Mouse (Mus musculus) embryo, embryonic 10 days (tissue): ENCODE measurements around the gene Disp2.
A peak's percentile ranks its signal among the peaks of the same experiment; 100 is the strongest.

Experiments used
- DNase-seq: peaks from one replicate; pipeline ENCODE4 v3.0.0-alpha.2; 2015; ENCODE audit warnings: low spot score

Disp2 gene

GRCm38 (mm10) chr2:118759828-118760227 lies 19.7 kb upstream of the Disp2 start:
- DNase-seq = peak; percentile 80

DNA sequence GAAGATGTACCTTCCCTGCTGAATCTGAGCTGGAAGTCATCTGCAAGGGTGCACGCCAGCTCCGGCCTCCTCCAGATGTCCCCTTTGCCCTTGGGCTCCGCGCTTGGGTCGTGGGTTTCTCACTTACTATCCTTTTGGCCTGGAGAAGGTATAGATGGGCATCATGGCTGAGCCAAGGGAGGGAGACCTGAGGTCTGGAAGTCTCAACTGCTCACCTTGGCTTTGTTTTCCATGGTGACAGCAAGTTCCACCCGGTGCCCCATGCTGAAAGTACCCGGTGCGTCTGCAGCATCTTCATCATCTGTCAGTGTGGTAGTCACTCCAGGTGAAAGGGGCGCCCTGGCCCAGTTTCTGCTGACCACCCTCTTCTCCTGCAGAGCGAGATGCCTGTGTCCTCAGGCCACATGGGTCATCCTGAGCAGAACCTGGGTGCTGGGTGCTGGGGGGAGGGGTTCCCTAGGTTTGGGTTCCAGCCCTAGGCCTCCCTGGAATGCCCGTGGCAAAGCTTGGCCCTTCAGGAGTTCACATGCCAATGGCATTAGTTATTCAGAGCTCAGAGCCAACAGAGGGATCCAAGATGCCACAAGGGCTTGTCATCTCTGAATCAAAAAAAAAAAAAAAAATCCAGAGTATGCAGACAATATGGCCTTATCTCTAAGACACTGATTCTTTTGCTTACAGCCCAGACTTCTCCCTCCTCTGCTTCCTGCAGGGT lies 19.1 kb upstream of the Disp2 start:
- no peak for DNase-seq

DNA sequence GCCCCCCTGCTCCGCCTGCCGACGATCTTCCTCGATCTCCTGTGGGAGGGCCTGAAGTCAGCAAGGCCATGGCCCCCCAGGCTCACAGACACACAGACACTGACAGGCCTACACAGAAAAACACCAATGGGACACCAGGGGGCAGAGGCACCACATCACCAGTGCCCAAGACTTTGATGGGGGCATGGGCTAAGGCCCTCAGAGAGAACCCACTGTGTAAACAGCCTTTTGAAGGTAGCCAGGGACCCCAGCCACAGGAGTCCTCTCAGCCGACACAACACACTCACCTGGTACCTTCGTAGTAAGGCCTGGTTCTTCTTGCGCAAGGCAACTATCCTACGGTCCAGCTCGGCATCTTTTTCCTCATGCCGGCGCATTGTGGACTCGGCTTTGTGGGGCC lies 18.2 kb upstream of the Disp2 start:
- DNase-seq = no peak

DNA sequence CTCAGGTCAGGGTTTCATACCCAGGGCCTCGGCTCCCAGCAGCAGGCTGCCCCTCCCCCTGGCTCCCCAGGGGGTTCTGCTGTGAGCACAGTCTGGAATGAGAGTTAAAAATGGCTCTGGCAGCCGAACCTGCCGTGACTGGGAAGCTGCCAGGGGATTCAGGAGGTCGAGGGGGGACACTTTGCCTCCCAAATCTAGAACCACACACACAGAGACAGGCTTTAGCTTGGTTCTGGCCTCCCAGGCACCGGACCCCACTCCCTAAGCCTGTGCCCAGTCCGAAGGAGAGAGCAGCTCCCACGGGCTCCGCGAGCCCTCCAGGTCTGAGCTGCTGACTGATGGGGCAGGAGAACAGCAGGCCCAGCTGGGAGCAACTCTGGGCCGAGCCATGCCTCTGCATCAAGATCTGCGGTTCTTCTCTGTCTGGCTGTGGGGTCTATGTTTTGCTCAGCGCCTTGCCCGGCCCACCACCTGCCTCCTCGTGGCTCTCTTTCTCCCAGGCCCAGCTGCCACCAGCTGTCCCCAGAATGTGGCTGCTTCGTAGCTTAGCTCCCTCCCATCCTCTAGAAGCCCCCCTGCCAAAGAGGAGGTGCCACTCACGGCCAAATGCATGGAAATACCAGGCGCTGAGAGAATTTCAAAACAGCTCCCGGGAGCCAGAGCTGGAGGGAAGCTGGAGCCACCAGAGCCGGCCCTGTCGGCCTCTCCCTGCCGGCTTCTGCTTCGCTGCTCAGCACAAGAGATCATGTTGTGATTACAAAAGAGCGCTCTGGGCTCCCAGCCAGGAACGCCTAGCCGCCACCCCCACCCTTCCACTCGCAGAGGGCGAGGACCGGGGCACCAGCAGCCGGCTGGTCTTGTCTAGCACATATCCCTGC lies 17.4 kb upstream of the Disp2 start, which contains the start of gene Ccdc9b:
Gene Ccdc9b, minus strand, starts transcription at position 756 of the 878 bp plus-strand sequence.
- DNase-seq = peak; percentile 44

GRCm38 (mm10) chr2:118762784-118763148 lies 16.8 kb upstream of the Disp2 start:
- no peak for DNase-seq

DNA sequence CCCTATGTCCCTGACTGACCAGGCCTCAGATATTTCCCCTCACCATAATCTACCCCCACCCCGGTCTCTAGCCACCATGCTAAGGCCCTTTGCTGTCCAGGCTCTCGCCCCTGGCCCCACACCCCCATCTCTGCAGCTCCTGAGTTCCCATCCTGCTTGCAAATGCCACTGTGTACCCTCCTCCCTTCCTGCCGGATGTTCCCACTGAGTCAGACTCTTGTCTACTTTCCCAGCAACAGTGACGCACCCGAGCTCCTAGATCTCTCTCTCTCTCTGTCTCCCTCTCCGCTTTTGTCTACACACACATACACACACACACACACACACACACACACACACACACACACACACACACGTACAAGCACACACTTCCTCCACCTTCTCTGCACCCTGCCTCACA lies 16.1 kb upstream of the Disp2 start:
- DNase-seq = no peak

DNA sequence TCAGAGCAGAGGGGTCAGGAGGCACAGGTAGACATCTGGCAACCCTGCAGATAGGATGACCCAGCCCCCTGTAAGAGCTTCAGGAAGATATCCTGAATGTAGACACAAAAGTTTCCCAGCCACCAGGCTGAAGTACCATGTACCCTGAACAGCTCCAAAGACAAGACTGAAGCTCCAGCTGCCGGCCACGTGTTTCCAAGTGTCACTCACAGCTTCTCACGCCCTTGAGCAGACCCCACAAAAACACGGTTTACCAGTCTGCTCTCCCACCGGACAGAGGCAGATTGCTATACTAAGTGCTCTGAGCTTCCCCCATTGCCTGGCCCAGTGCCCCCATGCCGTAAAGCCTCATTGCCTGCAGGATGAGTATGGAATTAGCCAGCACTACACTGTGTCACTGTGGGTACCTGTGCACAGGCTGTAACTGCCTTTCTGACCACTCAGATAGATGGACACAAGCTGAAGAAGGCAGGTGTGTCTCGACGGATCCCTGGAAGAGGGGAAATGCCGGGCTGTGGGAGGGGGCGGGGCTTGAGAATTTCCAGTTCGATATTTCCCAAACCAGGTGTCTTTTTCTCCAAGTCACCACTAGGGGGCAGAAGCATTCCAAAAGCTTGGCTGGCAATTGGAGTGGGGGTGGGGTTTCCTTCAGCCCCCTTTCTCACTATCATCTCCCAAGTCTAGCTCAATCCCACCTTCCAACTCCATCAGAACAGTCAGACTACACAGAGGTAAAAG lies 15.3 kb upstream of the Disp2 start:
- DNase-seq = peak; percentile 56

DNA sequence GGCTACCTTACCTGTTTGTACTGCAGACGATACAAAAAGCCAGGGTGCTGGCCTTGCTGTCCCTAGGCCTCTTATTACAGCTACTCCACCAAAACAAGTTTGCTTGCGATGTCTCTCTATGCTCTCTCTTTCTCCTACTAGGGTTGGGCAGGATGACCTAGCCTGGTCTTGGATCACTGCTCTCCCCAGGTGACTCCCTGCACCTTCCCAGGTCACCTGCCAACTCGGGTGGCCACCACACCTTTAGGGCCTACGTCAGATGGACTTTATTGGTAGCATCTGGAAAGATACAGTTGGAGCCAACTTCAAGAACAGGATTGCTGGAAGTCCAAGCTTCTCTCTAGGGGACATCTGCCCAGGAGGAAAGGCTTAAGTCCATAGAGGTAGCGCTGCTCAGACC lies 14.6 kb upstream of the Disp2 start:
- no peak for DNase-seq

GRCm38 (mm10) chr2:118766041-118767033 lies 13.2 kb upstream of the Disp2 start:
- no peak for DNase-seq

DNA sequence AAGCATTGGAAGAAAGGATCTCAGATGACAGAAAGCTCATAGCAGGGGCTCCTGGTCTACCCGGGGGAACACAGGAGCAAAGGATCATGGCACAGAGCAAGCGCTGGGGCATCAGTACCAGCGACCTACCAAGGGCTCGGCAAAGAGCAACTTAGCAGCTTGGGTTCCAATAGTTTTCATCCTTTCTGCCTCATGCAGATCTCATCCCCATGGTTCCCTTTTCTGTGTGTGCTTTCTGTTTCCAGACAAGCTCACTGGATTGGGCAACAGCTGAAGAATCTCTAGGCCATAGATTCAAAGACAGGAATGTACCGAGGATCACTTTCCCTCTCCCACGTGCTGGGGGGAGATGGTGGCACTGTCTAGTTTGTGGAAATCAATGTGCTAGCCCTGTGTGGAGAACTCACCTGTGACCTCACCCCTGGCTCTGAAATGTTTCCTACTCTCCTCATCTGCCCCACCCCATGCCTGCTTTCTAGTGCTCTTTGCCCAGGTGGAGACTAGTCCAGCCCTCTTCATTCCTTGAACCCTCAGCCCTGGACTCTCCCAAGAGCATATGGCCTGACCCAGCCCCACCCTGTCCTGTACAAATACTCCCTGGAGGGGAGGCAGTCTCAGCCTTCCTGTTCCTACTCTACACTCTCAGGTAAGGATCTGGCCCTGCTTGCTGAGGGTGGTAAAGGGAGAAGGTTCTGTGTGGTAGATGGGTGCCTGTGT lies 7.2 kb upstream of the Disp2 start, which contains the start of gene Phgr1:
Gene Phgr1, plus strand, starts transcription at position 612 of the 717 bp plus-strand sequence.
- DNase-seq = no peak

DNA sequence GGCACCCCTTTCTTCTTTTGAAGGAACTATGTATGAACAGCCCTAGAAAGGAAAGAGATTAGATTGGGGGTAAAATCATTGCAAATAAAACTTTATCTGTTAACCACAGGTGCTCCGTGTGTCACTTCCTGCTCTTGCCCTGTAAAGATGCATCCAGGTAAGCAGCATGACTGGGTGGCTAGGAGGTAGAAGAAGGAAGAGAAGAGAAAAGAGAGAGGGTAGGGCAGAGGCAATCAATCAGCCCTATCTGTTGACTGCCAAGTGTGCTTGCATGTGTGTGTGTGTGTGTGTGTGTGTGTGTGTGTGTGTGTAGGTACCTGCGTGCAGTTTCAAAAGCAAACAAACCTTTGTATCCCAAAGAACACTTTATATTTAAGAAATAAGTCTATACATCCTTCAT lies 5.0 kb upstream of the Disp2 start:
- DNase-seq = no peak

GRCm38 (mm10) chr2:118775396-118775795 lies 4.1 kb upstream of the Disp2 start:
- no peak for DNase-seq

DNA sequence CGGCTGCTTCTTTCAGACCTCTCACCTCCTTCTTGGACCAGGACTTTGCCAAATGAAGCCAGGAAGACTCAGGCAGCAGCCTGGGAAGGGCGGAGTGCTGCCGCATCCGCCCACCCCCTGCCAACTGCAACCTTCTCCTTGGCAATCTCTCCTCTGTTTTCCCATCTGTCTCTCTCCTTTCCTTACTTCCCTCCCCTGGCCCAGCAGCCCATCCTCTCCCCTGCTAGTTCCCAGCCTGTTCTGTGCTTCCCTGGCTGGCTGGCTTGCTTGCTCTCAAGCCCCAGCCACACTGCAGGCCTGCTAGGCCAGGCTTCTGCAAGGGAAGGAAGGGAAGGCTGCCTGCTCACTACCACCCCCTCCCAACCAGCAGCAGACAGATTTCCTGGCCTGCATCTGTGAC lies 3.7 kb upstream of the Disp2 start:
- DNase-seq = no peak

- DNase-seq = no peak
These were observed 3.2 kb upstream of the Disp2 start for GRCm38 (mm10) chr2:118776295-118776694.

- DNase-seq = no peak
These were observed 1.1 kb upstream of the Disp2 start for GRCm38 (mm10) chr2:118778418-118778817.

- peak; percentile 24 for DNase-seq
These were observed 454 bp upstream of the Disp2 start for GRCm38 (mm10) chr2:118779065-118779464.

DNA sequence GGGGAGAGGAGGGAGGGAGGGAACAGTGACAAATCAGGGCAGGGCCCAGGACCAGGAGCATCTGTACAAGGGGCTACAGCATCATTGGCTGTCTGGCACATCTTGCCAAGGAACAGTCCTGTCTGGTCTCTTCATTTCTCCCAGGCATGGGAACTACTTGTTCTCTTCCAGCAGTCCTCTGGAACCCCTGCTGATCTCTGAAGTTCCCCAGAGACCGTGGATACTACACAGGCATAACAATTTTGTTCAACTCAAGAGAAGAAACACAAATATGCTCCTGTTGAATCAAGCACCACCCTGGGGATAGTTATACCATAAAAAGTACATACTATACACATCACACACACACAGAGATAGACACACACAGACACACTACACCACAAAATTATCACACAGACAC lies 1.6 kb downstream of the Disp2 start:
- no peak for DNase-seq

- no peak for DNase-seq
These were observed 2.8 kb downstream of the Disp2 start for GRCm38 (mm10) chr2:118782303-118782702.

- DNase-seq = no peak
These were observed 3.6 kb downstream of the Disp2 start for GRCm38 (mm10) chr2:118783093-118783492.

- no peak for DNase-seq
These were observed 4.1 kb downstream of the Disp2 start for GRCm38 (mm10) chr2:118783663-118784062.

DNA sequence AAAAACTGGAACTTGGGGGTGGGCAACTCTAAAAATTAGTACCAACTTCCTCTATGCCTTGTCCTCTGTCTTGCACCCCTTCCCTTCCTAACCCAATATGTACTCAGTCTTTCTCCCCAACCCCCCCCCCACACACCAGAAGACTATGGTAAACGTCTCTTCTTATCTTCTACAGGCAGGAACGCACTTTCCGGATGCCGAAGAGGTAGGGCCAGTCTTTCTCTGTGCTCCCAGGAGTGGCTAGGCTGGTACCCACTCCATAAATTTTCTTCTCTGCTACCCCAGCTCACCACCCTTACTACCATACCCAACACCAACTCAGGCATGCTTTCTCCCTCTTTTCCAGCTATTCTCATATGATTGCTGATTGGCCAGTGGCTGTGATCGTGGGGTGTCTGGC lies 7.0 kb downstream of the Disp2 start:
- no peak for DNase-seq
